Mouse (Mus musculus) forebrain, embryonic 15.5 days (tissue): ENCODE measurements at regions not wholly inside any gene's neighbourhood (a gene's known extent, or its start where the extent isn't known, plus 50 kb on each side); places are given as distances from the start of the nearest gene placed in this dataset.
A peak's percentile ranks its signal among the peaks of the same experiment; 100 is the strongest.
"Not testable (repeated sequence)": the region's sequence is repeated elsewhere in the genome, so short reads cannot be mapped to it uniquely, and the experiment has no call there.

Source experiments
- ATAC-seq: fragments of 200-750 bp; cut with Nextera tagmentation; replicated peaks from 2 replicates; pipeline ENCODE4 v1.8.0; 2017; ENCODE audit warnings: mild to moderate bottlenecking, moderate TSS enrichment, moderate library complexity
- H3K27ac ChIP-seq: fragments of 300-500 bp; sonication (generic); replicated peaks from 2 replicates; pipeline ENCODE4 v1.5.1; 2015; ENCODE audit warnings: mild to moderate bottlenecking, inconsistent platforms
- H3K27me3 ChIP-seq: fragments of 300-500 bp; sonication (generic); 2 replicates; pipeline ENCODE4 v1.6.1; 2015; ENCODE audit warnings: inconsistent platforms
- H3K36me3 ChIP-seq: fragments of 300-500 bp; sonication (generic); 2 replicates; pipeline ENCODE4 v1.6.1; 2015; ENCODE audit warnings: mild to moderate bottlenecking, inconsistent platforms
- H3K4me1 ChIP-seq: fragments of 300-500 bp; sonication (generic); 2 replicates; pipeline ENCODE4 v1.6.1; 2015; ENCODE audit warnings: inconsistent platforms
- H3K4me2 ChIP-seq: fragments of 300-500 bp; sonication (generic); replicated peaks from 2 replicates; pipeline ENCODE4 v1.6.1; 2015; ENCODE audit warnings: mild to moderate bottlenecking, inconsistent platforms
- H3K4me3 ChIP-seq: fragments of 300-500 bp; sonication (generic); 2 replicates; pipeline ENCODE4 v1.5.1; 2015; ENCODE audit warnings: mild to moderate bottlenecking, inconsistent platforms
- H3K9ac ChIP-seq: fragments of 300-500 bp; sonication (generic); replicated peaks from 2 replicates; pipeline ENCODE4 v1.6.1; 2015; ENCODE audit warnings: mild to moderate bottlenecking, inconsistent platforms
- H3K9me3 ChIP-seq: fragments of 300-500 bp; sonication (generic); 2 replicates; pipeline ENCODE4 v1.6.1; 2016; ENCODE audit warnings: inconsistent platforms
- WGBS: fragments of 180-500 bp; shearing (Covaris S2); methylation state at CpG from one replicate; pipeline ENCODE4 v1.1.7; 2015; ENCODE audit warnings: mixed read lengths; 5-methylcytosine and 5-hydroxymethylcytosine counted together

GRCm38 (mm10) chr4:7912675-7913074 is 326.2 kb downstream of the Car8 start:
- no peak overlapping the region for H3K4me3 ChIP-seq
- H3K4me2 ChIP-seq = no peak overlapping the region
- H3K4me1 ChIP-seq = no peaks in the 10 kb centered on the region
- H3K27me3 ChIP-seq = no peaks in the 10 kb centered on the region
- no peak for ATAC-seq
- no peak overlapping the region for H3K27ac ChIP-seq
- H3K9ac ChIP-seq = no peak overlapping the region
- H3K36me3 ChIP-seq = no peaks in the 10 kb centered on the region
- WGBS = 85% methylated on average over 2 of the region's 2 CpGs
- H3K9me3 ChIP-seq = no peaks in the 10 kb centered on the region

GRCm38 (mm10) chr4:7903130-7903529 is 335.7 kb downstream of the Car8 start:
- WGBS = 62% methylated on average over 1 of the region's 1 CpGs
- no peak overlapping the region for H3K9ac ChIP-seq
- no peaks in the 10 kb centered on the region for H3K9me3 ChIP-seq
- H3K4me3 ChIP-seq = no peak overlapping the region
- no peak overlapping the region for H3K27ac ChIP-seq
- H3K36me3 ChIP-seq = no peaks in the 10 kb centered on the region
- no peak overlapping the region for H3K4me2 ChIP-seq
- no peak for ATAC-seq
- H3K4me1 ChIP-seq = no peaks in the 10 kb centered on the region
- no peaks in the 10 kb centered on the region for H3K27me3 ChIP-seq

- Histone ChIP-seq H3K4me2 (no peak overlapping the region), H3K4me1 (peaks cover 4% of the 10 kb centered on the region; the same call in 1 of the 2 replicates), H3K27ac (no peak overlapping the region), H3K27me3 (no peaks in the 10 kb centered on the region), H3K36me3 (no peaks in the 10 kb centered on the region), H3K9me3 (no peaks in the 10 kb centered on the region), H3K9ac (no peak overlapping the region), H3K4me3 (no peak overlapping the region)
- no peak for ATAC-seq
- 54% methylated on average over 4 of the region's 4 CpGs for WGBS
These were observed 343.9 kb downstream of the Car8 start for GRCm38 (mm10) chr4:7894914-7895313.

GRCm38 (mm10) chr4:7891128-7891527 is 347.7 kb downstream of the Car8 start:
- H3K4me3 ChIP-seq = no peak overlapping the region
- H3K36me3 ChIP-seq = no peaks in the 10 kb centered on the region
- H3K27me3 ChIP-seq = no peaks in the 10 kb centered on the region
- no peak overlapping the region for H3K4me2 ChIP-seq
- ATAC-seq = no peak
- H3K9ac ChIP-seq = no peak overlapping the region
- H3K4me1 ChIP-seq = peaks cover 4% of the 10 kb centered on the region; the same call in 1 of the 2 replicates
- no peaks in the 10 kb centered on the region for H3K9me3 ChIP-seq
- 74% methylated on average over 2 of the region's 2 CpGs for WGBS
- H3K27ac ChIP-seq = no peak overlapping the region

GRCm38 (mm10) chr4:7854518-7854917 is 384.3 kb downstream of the Car8 start:
- Histone ChIP-seq H3K4me1 (peaks cover 6% of the 10 kb centered on the region; the same call in 1 of the 2 replicates), H3K36me3 (no peaks in the 10 kb centered on the region), H3K4me2 (no peak overlapping the region), H3K27ac (no peak overlapping the region), H3K9me3 (no peaks in the 10 kb centered on the region), H3K27me3 (no peaks in the 10 kb centered on the region), H3K4me3 (no peak overlapping the region), H3K9ac (no peak overlapping the region)
- no peak for ATAC-seq
- 70% methylated on average over 1 of the region's 1 CpGs for WGBS

- no peaks in the 10 kb centered on the region for H3K27me3 ChIP-seq
- H3K4me1 ChIP-seq = peaks cover 6% of the 10 kb centered on the region; the same call in 1 of the 2 replicates
- no peak overlapping the region for H3K9ac ChIP-seq
- no peaks in the 10 kb centered on the region for H3K36me3 ChIP-seq
- 45% methylated on average over 1 of the region's 1 CpGs for WGBS
- peak; percentile 46; the same call in 1 of the 2 replicates for ATAC-seq
- no peak overlapping the region for H3K27ac ChIP-seq
- no peaks in the 10 kb centered on the region for H3K9me3 ChIP-seq
- no peak overlapping the region for H3K4me2 ChIP-seq
- H3K4me3 ChIP-seq = no peak overlapping the region
These were observed 385.6 kb downstream of the Car8 start for GRCm38 (mm10) chr4:7853121-7853782.

GRCm38 (mm10) chr4:7852006-7852615 is 386.7 kb downstream of the Car8 start:
- ATAC-seq = peak; percentile 64; the same call in 1 of the 2 replicates
- Histone ChIP-seq H3K36me3 (no peaks in the 10 kb centered on the region), H3K9ac (no peak overlapping the region), H3K9me3 (no peaks in the 10 kb centered on the region), H3K4me1 (peaks cover 6% of the 10 kb centered on the region; the same call in 1 of the 2 replicates), H3K27me3 (no peaks in the 10 kb centered on the region), H3K4me3 (no peak overlapping the region), H3K27ac (no peak overlapping the region), H3K4me2 (no peak overlapping the region)
- 69% methylated on average over 4 of the region's 4 CpGs for WGBS

GRCm38 (mm10) chr4:7847411-7847810 is 391.4 kb downstream of the Car8 start:
- H3K4me2 ChIP-seq = no peak overlapping the region
- H3K9me3 ChIP-seq = no peaks in the 10 kb centered on the region
- no peak overlapping the region for H3K4me3 ChIP-seq
- no peak overlapping the region for H3K27ac ChIP-seq
- no peaks in the 10 kb centered on the region for H3K36me3 ChIP-seq
- H3K27me3 ChIP-seq = no peaks in the 10 kb centered on the region
- WGBS = 79% methylated on average over 5 of the region's 5 CpGs
- no peak for ATAC-seq
- H3K9ac ChIP-seq = no peak overlapping the region
- no peaks in the 10 kb centered on the region for H3K4me1 ChIP-seq

GRCm38 (mm10) chr4:7829126-7829525 is 409.7 kb downstream of the Car8 start:
- Histone ChIP-seq H3K36me3 (no peaks in the 10 kb centered on the region), H3K9me3 (no peaks in the 10 kb centered on the region), H3K27ac (no peak overlapping the region), H3K4me3 (no peak overlapping the region), H3K4me2 (no peak overlapping the region), H3K9ac (no peak overlapping the region), H3K4me1 (no peaks in the 10 kb centered on the region), H3K27me3 (no peaks in the 10 kb centered on the region)
- WGBS = 73% methylated on average over 1 of the region's 1 CpGs
- no peak for ATAC-seq

GRCm38 (mm10) chr4:7819847-7820246 is 419.0 kb downstream of the Car8 start:
- no peak for ATAC-seq
- Histone ChIP-seq H3K4me1 (no peaks in the 10 kb centered on the region), H3K9me3 (no peaks in the 10 kb centered on the region), H3K27ac (no peak overlapping the region), H3K27me3 (no peaks in the 10 kb centered on the region), H3K4me2 (no peak overlapping the region), H3K9ac (no peak overlapping the region), H3K36me3 (no peaks in the 10 kb centered on the region), H3K4me3 (no peak overlapping the region)

GRCm38 (mm10) chr4:7777761-7778160 is 461.1 kb downstream of the Car8 start:
- 87% methylated on average over 1 of the region's 1 CpGs for WGBS
- not testable (repeated sequence) for H3K4me1 ChIP-seq, H3K9ac ChIP-seq, H3K36me3 ChIP-seq, H3K27ac ChIP-seq, H3K27me3 ChIP-seq, ATAC-seq, H3K9me3 ChIP-seq, H3K4me3 ChIP-seq, H3K4me2 ChIP-seq

GRCm38 (mm10) chr4:7755473-7755872 is 483.4 kb downstream of the Car8 start:
- H3K9ac ChIP-seq = no peak overlapping the region
- H3K4me1 ChIP-seq = no peaks in the 10 kb centered on the region
- H3K27me3 ChIP-seq = no peaks in the 10 kb centered on the region
- no peaks in the 10 kb centered on the region for H3K36me3 ChIP-seq
- H3K4me2 ChIP-seq = no peak overlapping the region
- ATAC-seq = no peak
- no peaks in the 10 kb centered on the region for H3K9me3 ChIP-seq
- H3K27ac ChIP-seq = no peak overlapping the region
- H3K4me3 ChIP-seq = no peak overlapping the region

GRCm38 (mm10) chr4:7753931-7754330 is 484.9 kb downstream of the Car8 start:
- Histone ChIP-seq H3K4me2 (no peak overlapping the region), H3K9me3 (no peaks in the 10 kb centered on the region), H3K4me1 (no peaks in the 10 kb centered on the region), H3K4me3 (no peak overlapping the region), H3K36me3 (no peaks in the 10 kb centered on the region), H3K27ac (no peak overlapping the region), H3K27me3 (no peaks in the 10 kb centered on the region), H3K9ac (no peak overlapping the region)
- 84% methylated on average over 4 of the region's 4 CpGs for WGBS
- ATAC-seq = no peak
